Mouse (Mus musculus) intestine, embryonic 15.5 days (tissue): Measurements from ENCODE around the gene Fgf13. TPM values are rescaled to one million over a fixed set of nuclear protein-coding genes. Genes with fewer than 3 reads are reported as not detected.
A peak's percentile ranks its signal among the peaks of the same experiment; 100 is the strongest.

Experiments used
- ATAC-seq: fragments of 200-750 bp; cut with Nextera tagmentation; 2 replicates; pipeline ENCODE4 v1.8.0; 2017; ENCODE audit warnings: moderate TSS enrichment, moderate library complexity
- H3K27ac ChIP-seq: fragments of 300-500 bp; sonication (generic); 2 replicates; pipeline ENCODE4 v1.5.1; 2015; ENCODE audit warnings: mild to moderate bottlenecking, inconsistent platforms
- H3K27me3 ChIP-seq: fragments of 300-500 bp; sonication (generic); replicated peaks from 2 replicates; pipeline ENCODE4 v1.6.1; 2015; ENCODE audit warnings: inconsistent platforms
- H3K36me3 ChIP-seq: fragments of 300-500 bp; sonication (generic); 2 replicates; pipeline ENCODE4 v1.6.1; 2015; ENCODE audit warnings: inconsistent platforms
- H3K4me1 ChIP-seq: fragments of 300-500 bp; sonication (generic); replicated peaks from 2 replicates; pipeline ENCODE4 v1.6.1; 2015; ENCODE audit warnings: inconsistent platforms
- H3K4me2 ChIP-seq: fragments of 300-500 bp; sonication (generic); replicated peaks from 2 replicates; pipeline ENCODE4 v1.6.1; 2015; ENCODE audit warnings: mild to moderate bottlenecking, inconsistent platforms
- H3K4me3 ChIP-seq: fragments of 300-500 bp; sonication (generic); replicated peaks from 2 replicates; pipeline ENCODE4 v1.5.1; 2015; ENCODE audit warnings: inconsistent platforms
- H3K9ac ChIP-seq: fragments of 300-500 bp; sonication (generic); 2 replicates; pipeline ENCODE4 v1.6.1; 2015; ENCODE audit warnings: inconsistent platforms
- H3K9me3 ChIP-seq: fragments of 300-500 bp; sonication (generic); 2 replicates; pipeline ENCODE4 v1.6.1; 2016; ENCODE audit warnings: inconsistent platforms
- WGBS: fragments of 180-500 bp; shearing (Covaris S2); methylation state at CpG from one replicate; pipeline ENCODE4 v1.1.7; 2015; 5-methylcytosine and 5-hydroxymethylcytosine counted together
- polyA plus RNA-seq: library from polyadenylated mRNA; unstranded; fragments of >200 nt; fragmentation: Nextera tagmentation; extraction: Ambion mirVana; gene quantifications from 2 replicates; pipeline ENCODE4 v1.2.1, GENCODE M21; 2015

Gene Fgf13
- polyA plus RNA-seq, result 29.9 and 30.8 TPM in 2 replicates

DNA sequence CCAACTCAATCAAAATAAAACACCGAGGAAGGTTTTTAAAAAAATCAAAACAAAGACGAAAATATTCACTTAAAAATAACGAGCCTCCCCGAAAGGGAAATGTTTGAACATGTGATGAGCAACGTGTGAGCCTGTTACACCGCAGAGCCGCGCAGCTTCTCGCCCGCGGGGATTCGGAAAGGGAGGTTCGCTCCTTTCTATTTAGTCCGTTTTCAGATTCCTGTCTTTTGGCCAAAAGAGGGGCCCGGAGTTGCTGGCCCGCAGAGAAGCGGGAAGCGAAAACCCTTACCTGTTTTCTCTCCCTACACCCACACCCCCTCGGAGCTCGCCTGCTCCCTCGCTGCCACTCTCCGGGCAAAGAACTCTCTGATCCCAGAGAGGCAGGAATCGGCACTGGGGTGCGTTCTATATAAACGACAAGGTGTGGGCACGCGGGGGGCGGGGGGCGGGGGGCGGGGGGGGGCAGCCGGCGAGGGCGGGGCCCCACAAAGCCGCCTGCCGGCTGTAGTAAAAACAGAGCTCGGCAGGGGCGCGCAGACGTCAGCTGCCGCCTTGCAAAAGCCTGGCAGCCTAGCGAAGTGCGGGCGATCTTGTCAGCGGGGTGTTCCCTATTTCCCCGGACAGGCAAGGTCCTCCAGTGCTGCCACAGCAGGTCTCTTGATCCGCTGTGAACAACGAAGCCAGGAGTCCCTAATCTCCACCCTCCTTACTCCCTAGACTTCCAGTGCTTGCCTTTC lies at the start of gene Fgf13:
Gene Fgf13 (minus strand): TSS at position 377 of the 737 bp plus-strand sequence.
- no peaks in the 10 kb centered on the region for H3K4me1 ChIP-seq
- peak within 1 kb of the TSS; percentile 75 for H3K4me2 ChIP-seq
- peak within 1 kb of the TSS; percentile 46 for H3K4me3 ChIP-seq
- 10% methylated on average over 44 of the region's 47 CpGs for WGBS
- H3K27ac ChIP-seq, result 0 out of 2 replicates have a peak within 1 kb of the TSS, but pooled peaks have one; percentile 27
- H3K9me3 ChIP-seq, result no peaks in the 10 kb centered on the region
- peak; percentile 48 for ATAC-seq
- H3K9ac ChIP-seq, result 0 out of 2 replicates have a peak within 1 kb of the TSS, but pooled peaks have one; percentile 32
- no peaks in the 10 kb centered on the region for H3K36me3 ChIP-seq
- H3K27me3 ChIP-seq, result peaks cover 7% of the 10 kb centered on the region; the same call in 1 of the 2 replicates

DNA sequence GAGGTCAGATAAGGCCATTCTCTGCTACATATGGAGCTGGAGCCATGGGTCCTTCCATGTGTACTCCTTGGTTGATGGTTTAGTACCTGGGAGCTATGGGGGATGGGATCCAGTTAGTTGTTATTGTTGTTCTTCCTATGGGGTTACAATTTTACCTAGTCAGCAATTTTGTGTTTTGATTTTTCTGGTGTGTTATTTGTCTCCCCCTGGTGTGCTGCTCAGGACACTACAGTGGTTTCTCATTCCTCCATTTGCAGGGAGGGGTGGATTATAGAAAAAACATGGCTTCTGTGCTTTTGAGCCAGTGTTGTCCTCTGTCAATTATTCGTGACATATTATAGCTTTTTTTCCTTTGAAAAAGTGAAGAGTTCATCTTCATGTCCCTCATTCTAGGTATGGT lies 38.7 kb upstream of the Fgf13 start:
- no peak overlapping the region for H3K4me3 ChIP-seq
- no peaks in the 10 kb centered on the region for H3K9me3 ChIP-seq
- H3K27me3 ChIP-seq, result no peaks in the 10 kb centered on the region
- H3K36me3 ChIP-seq, result no peaks in the 10 kb centered on the region
- H3K9ac ChIP-seq, result no peak overlapping the region
- 63% methylated on average over 1 of the region's 1 CpGs for WGBS
- no peak overlapping the region for H3K4me2 ChIP-seq
- H3K27ac ChIP-seq, result no peak overlapping the region
- no peak for ATAC-seq
- no peaks in the 10 kb centered on the region for H3K4me1 ChIP-seq

DNA sequence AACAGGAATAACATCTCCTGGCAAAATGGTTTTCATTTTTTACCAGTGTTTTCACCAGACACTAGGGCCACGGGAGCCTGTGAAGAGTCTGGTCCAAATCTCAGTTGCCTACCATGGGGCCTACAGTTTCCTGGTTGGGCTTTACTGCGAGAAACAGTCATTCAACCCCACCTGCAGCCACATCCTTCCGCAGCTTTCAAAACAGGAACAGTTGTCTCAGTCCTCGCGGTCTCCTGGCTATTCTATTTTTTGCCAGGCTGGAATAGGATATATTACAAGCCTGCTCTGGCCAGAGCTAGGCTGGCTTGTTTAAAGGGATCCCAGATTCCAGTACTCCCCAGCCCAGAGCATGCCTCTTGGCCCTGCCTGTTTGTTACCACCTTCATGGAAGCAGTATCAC lies 21.2 kb upstream of the Fgf13 start:
- Histone ChIP-seq H3K9me3 (no peaks in the 10 kb centered on the region), H3K4me1 (no peaks in the 10 kb centered on the region), H3K4me2 (no peak overlapping the region), H3K27ac (no peak overlapping the region), H3K27me3 (no peaks in the 10 kb centered on the region), H3K36me3 (no peaks in the 10 kb centered on the region), H3K9ac (no peak overlapping the region), H3K4me3 (no peak overlapping the region)
- WGBS, result 38% methylated on average over 5 of the region's 5 CpGs
- ATAC-seq, result no peak

DNA sequence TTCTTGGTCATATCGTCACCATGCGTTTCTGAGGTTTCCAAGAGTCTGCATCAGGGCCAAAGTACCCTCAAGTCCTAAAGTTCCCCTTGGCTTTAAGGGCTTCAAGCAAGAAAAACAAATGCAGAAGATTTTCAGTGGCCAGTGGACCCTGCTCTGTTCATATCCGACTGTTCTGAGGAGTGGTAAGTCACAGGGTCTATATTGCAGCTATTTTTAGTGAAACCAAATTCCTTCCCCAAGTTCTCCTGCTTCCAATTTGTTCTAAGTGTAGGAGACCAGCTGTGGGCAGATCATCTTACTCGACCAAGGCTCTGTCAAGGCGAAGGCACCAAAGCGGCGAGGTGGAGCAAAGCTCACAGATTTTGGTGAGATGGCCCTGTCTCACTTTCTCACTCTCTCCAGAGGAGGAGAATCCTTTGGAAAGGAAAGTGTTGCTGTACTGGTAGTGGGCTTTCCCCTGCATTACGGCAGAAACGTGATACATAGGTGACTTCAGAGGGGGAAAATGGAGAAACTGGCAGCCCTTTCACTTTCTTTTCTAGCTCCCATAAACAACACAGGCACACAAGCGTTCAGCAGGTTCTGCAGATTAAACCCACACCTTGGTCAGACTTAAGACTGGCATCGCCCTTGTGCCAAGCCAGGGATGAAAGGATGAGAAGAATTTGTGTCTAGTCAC lies 17.8 kb upstream of the Fgf13 start:
- H3K9me3 ChIP-seq, result no peaks in the 10 kb centered on the region
- 76% methylated on average over 11 of the region's 11 CpGs for WGBS
- no peak overlapping the region for H3K4me3 ChIP-seq
- H3K27me3 ChIP-seq, result no peaks in the 10 kb centered on the region
- no peak for ATAC-seq
- no peak overlapping the region for H3K9ac ChIP-seq
- H3K4me2 ChIP-seq, result no peak overlapping the region
- no peak overlapping the region for H3K27ac ChIP-seq
- no peaks in the 10 kb centered on the region for H3K4me1 ChIP-seq
- H3K36me3 ChIP-seq, result no peaks in the 10 kb centered on the region

DNA sequence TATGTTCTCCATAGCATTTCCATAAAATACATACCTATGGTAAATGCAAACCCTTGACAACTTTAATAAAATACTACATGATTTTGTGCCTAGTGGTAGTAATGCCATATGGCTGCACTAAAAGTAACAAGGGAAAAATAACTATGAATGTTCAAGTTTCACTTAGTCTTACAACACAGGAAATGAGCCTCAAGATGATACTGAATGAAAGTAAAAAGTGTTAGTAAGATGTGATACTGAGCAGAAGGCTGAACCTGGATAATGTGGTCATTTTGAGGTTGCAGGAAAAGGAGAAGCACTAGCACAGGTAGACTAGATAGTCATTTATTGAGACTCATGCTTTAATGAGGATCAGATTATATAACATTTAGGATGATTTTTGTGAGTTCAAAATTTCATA lies 16.2 kb upstream of the Fgf13 start:
- no peak overlapping the region for H3K27ac ChIP-seq
- no peak overlapping the region for H3K9ac ChIP-seq
- H3K9me3 ChIP-seq, result no peaks in the 10 kb centered on the region
- no peaks in the 10 kb centered on the region for H3K36me3 ChIP-seq
- H3K4me3 ChIP-seq, result no peak overlapping the region
- H3K27me3 ChIP-seq, result no peaks in the 10 kb centered on the region
- no peak for ATAC-seq
- H3K4me1 ChIP-seq, result no peaks in the 10 kb centered on the region
- H3K4me2 ChIP-seq, result no peak overlapping the region

DNA sequence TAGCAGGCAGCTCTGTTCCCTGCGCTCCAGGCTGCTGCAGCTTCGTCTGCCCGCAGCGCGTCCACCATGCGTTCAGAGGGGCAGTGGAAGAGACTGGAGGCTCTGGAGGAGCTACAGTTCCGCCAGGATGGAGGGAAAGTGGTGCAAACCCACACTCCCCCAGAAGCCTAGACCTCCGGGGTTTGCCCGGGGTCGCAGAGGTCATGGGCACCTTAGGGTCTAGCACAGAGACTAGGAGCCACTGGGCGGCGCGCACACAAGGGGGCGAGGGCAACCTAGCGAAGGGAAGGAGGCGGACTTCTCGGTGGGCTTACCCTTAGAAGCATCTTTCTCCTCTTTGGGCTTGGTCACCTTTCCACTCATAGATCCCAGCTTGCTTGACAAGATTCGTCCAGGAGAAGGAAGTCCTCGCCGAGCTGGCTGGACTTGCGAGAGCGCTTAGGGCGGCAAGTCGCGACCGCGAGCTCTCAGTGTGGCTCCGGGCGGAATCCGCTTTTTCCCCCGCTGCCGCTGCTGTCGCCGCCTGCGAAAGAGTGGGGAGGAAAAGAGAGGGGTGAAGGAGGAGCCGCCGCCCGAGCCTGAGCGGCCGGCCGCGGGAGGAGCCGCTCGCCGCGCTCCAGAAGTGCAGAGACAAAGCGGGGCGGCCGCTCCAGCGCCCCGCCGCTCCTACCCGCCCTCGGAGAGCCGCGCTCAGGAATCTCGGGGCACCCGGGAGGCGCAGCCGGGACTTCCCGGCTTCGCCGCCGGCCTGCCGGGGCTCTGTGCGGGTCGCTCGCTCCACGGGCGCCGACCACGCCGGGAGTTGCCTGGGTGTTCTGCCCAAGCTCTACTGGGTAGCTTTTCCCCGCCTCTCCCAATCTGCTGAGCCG lies 811 bp downstream of the Fgf13 start:
- ATAC-seq, result peak; percentile 83
- Histone ChIP-seq H3K27me3 (peaks cover 7% of the 10 kb centered on the region; the same call in 1 of the 2 replicates), H3K9me3 (no peaks in the 10 kb centered on the region), H3K27ac (0 out of 2 replicates have a peak overlapping the region, but pooled peaks have one; percentile 27), H3K36me3 (no peaks in the 10 kb centered on the region), H3K9ac (0 out of 2 replicates have a peak overlapping the region, but pooled peaks have one; percentile 32), H3K4me3 (peak overlapping the region; percentile 46), H3K4me2 (peak overlapping the region; percentile 75), H3K4me1 (no peaks in the 10 kb centered on the region)
- 14% methylated on average over 61 of the region's 75 CpGs for WGBS

DNA sequence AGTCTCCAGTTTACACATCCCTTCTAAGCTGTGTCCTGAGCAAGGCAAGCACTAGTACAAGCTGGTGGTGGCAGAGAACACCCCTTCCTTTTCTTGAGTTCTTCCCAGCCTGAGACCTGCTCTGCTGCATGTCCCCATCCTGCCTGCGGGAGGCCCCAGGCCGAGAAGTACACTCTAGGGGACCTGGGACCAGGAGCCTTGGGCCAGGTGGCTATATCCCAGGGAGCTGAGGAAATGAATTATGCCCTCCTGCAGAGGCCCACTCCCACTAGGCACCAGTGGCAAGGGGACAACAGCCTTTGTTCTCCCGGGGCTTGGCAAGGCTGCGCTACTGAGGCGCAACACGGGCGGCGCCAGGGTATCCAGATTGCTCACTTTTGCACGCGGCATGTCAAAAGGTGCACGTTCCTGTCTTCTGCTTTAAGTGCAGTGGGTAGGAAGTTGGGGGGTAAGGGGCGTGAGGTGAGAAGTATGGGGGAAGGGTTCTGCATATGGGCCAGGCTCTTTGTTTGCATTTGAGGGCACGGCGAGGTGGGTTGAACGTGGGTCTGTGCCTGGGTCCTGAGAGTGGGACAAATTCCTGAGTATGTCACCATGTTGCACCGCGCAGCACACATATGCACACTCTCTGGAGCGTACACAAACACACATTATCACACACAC lies 1.7 kb downstream of the Fgf13 start:
- Histone ChIP-seq H3K4me3 (peak overlapping the region; percentile 14), H3K27ac (no peak overlapping the region), H3K4me2 (peak overlapping the region; percentile 75), H3K9ac (no peak overlapping the region), H3K27me3 (peaks cover 7% of the 10 kb centered on the region; the same call in 1 of the 2 replicates), H3K36me3 (no peaks in the 10 kb centered on the region), H3K9me3 (no peaks in the 10 kb centered on the region), H3K4me1 (no peaks in the 10 kb centered on the region)
- WGBS, result 35% methylated on average over 18 of the region's 18 CpGs
- ATAC-seq, result 0 out of 2 replicates have a peak, but pooled peaks have one; percentile 36

DNA sequence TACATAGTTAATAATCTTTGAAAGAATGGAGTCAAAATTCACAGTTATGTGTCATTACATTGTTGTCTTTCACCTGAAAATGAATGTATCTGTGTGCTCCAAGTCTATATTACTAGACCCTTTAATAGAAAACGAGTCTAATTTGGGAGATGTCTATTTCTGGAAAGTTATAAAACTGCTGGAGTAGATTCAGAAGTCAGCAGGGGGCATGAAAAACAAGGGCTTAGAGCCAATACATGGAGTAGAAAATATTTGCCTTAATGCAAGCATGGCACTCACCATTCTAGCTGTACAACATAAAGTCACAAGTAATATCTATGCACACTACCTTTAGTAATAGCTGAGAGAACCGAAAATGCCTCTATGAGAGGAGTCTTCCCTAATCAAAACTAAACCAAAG lies 19.9 kb downstream of the Fgf13 start:
- ATAC-seq, result no peak
- no peak overlapping the region for H3K9ac ChIP-seq
- 69% methylated on average over 2 of the region's 2 CpGs for WGBS
- H3K4me3 ChIP-seq, result no peak overlapping the region
- no peaks in the 10 kb centered on the region for H3K9me3 ChIP-seq
- H3K36me3 ChIP-seq, result no peaks in the 10 kb centered on the region
- no peaks in the 10 kb centered on the region for H3K4me1 ChIP-seq
- no peaks in the 10 kb centered on the region for H3K27me3 ChIP-seq
- no peak overlapping the region for H3K4me2 ChIP-seq
- H3K27ac ChIP-seq, result no peak overlapping the region

DNA sequence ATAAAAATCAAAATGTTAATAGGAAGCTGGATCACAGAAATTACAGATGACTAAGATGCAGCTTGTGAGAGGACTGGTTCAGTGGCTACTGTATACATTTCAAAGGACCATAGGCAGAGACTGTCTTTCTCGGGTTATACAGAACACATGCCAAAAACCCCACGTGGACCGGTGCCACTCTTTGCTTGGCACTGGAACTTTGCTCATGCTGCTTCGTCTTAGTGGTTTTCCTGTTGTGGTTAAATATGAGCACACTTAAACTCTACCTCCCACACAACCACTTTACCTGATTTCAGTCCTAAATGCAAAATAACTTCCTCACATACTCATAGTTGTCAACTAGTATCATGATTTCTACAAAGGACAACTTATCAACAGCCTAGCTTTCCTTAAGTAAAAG lies 59.6 kb downstream of the Fgf13 start:
- no peaks in the 10 kb centered on the region for H3K36me3 ChIP-seq
- H3K27me3 ChIP-seq, result no peaks in the 10 kb centered on the region
- H3K9ac ChIP-seq, result no peak overlapping the region
- no peak overlapping the region for H3K4me2 ChIP-seq
- 82% methylated on average over 4 of the region's 4 CpGs for WGBS
- no peak overlapping the region for H3K4me3 ChIP-seq
- no peaks in the 10 kb centered on the region for H3K4me1 ChIP-seq
- H3K27ac ChIP-seq, result no peak overlapping the region
- no peaks in the 10 kb centered on the region for H3K9me3 ChIP-seq
- ATAC-seq, result no peak

DNA sequence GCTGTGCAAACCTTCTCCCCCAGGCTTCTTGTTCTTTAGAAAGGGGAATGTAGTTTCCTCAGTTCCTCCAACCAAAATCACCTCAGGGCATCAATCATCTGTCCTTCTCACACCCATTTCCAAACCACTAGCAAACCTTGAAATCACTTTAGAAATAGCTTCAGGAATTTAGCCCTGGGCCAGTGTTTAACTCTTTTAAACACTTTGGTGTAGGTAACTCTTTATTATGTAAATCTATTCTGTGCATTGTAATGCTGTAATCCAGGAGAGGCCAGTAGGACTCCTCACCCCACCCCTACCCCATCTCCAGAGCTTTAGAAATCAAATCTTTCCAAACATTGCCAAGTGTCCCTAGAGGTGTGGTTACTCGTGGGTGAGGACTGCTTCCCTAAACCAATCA lies 74.5 kb downstream of the Fgf13 start:
- WGBS, result 47% methylated on average over 1 of the region's 1 CpGs
- no peak for ATAC-seq

DNA sequence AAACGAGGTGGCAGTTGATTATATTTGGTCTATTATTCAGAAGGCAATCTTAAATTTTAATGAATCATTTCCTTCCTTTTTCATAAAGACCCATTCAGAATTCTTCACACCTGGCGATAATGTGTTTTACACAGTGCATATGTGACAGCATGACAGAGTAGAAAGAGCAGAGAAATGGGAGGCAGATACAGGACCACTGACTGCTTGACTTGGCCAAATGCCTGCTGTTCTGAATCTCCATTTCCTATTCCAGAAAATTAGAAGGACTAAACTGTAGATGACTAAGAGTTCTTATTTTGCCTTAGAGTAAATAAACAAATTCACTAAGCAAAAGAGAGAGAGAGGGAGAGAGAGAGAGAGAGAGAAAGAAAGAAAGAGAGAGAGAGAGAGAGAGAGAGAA lies 82.4 kb downstream of the Fgf13 start:
- H3K9ac ChIP-seq, result no peak overlapping the region
- H3K4me1 ChIP-seq, result no peaks in the 10 kb centered on the region
- no peak overlapping the region for H3K4me3 ChIP-seq
- WGBS, result 66% methylated on average over 2 of the region's 2 CpGs
- no peak overlapping the region for H3K4me2 ChIP-seq
- no peak for ATAC-seq
- no peaks in the 10 kb centered on the region for H3K27me3 ChIP-seq
- no peak overlapping the region for H3K27ac ChIP-seq
- no peaks in the 10 kb centered on the region for H3K36me3 ChIP-seq
- no peaks in the 10 kb centered on the region for H3K9me3 ChIP-seq

More for the DNA sequence above, 74.5 kb downstream of the Fgf13 start:
- no peak overlapping the region for H3K27ac ChIP-seq
- H3K4me2 ChIP-seq, result no peak overlapping the region
- H3K36me3 ChIP-seq, result no peaks in the 10 kb centered on the region
- no peak overlapping the region for H3K4me3 ChIP-seq
- H3K9me3 ChIP-seq, result no peaks in the 10 kb centered on the region
- no peaks in the 10 kb centered on the region for H3K4me1 ChIP-seq
- no peaks in the 10 kb centered on the region for H3K27me3 ChIP-seq
- no peak overlapping the region for H3K9ac ChIP-seq
